Mouse (Mus musculus) heart, adult 2 months (tissue): Measurements from ENCODE around the gene Ccdc58.

Experiments
- CTCF ChIP-seq: fragments of 200-600 bp; IDR thresholded peaks from 2 replicates; pipeline ENCODE4 v1.8.1; 2022; ENCODE audit warnings: antibody characterized with exemption, mild to moderate bottlenecking, moderate library complexity
- EP300 ChIP-seq: fragments of 200-500 bp; IDR thresholded peaks from 2 replicates; pipeline ENCODE4 v1.6.1; 2011; ENCODE audit warnings: low read depth, low read length, control low read depth; ENCODE audit not compliant: insufficient read depth

- TF ChIP-seq EP300: no peak
- TF ChIP-seq CTCF: no peak
Measured at GRCm38 (mm10) chr16:36074772-36075171, 3.3 kb downstream of the Ccdc58 start.
